Mouse (Mus musculus) CH12.LX (cell line): Measurements from ENCODE around the gene Ttc25. TPM values are rescaled to one million over a fixed set of nuclear protein-coding genes. Genes with fewer than 3 reads are reported as not detected.

ENCODE experiments used
- DNase-seq: peaks from one replicate; pipeline ENCODE4 v3.0.0-alpha.2; 2013; ENCODE audit errors: extremely low read depth
- H3K27ac ChIP-seq: 2 replicates; pipeline ENCODE4 v1.5.1; 2012; ENCODE audit warnings: low read depth, mild to moderate bottlenecking, control low read depth, moderate library complexity; ENCODE audit not compliant: insufficient read depth
- H3K27me3 ChIP-seq: replicated peaks from 2 replicates; pipeline ENCODE3; 2012; ENCODE audit warnings: inconsistent platforms
- H3K36me3 ChIP-seq, 2 experiments: replicated peaks in 1 of 2; 2 replicates each; pipeline versions ENCODE3 to v1.6.1; 2012; ENCODE audit warnings: inconsistent platforms in 1 of 2, low read length in 1 of 2, mild to moderate bottlenecking in 1 of 2, mixed read lengths in 1 of 2, moderate library complexity in 1 of 2; ENCODE audit not compliant: control insufficient read depth in 1 of 2, insufficient read depth in 1 of 2
- H3K4me1 ChIP-seq, 2 experiments: 2 replicates each; pipeline ENCODE4 v1.6.1; 2012; ENCODE audit warnings: inconsistent platforms in 1 of 2, moderate library complexity in 1 of 2; ENCODE audit not compliant: insufficient read depth in 2 of 2, control insufficient read depth in 1 of 2
- H3K4me2 ChIP-seq: 2 replicates; pipeline ENCODE4 v1.6.1; 2012; ENCODE audit warnings: low read depth, mild to moderate bottlenecking, control low read depth; ENCODE audit not compliant: poor library complexity, insufficient read depth, severe bottlenecking
- H3K4me3 ChIP-seq, 3 experiments: fragments of 150-350 bp in 1 of 3; sonication (generic) in 1 of 3; replicated peaks in 1 of 3; 2 replicates each; pipeline versions ENCODE3 to v1.5.1; 2011 to 2012; ENCODE audit warnings: low read depth in 2 of 3, low read length in 2 of 3, mild to moderate bottlenecking in 2 of 3, moderate library complexity in 2 of 3, control low read depth in 1 of 3, improper control_type of control experiment in 1 of 3, inconsistent platforms in 1 of 3, mixed read lengths in 1 of 3; ENCODE audit not compliant: poor library complexity in 1 of 3
- H3K79me2 ChIP-seq: replicated peaks from 2 replicates; pipeline ENCODE4 v1.6.1; 2012; ENCODE audit warnings: mild to moderate bottlenecking, moderate library complexity; ENCODE audit not compliant: control insufficient read depth, poor library complexity, insufficient read depth, severe bottlenecking; ENCODE audit errors: extremely low read depth
- H3K9ac ChIP-seq: 2 replicates; pipeline ENCODE4 v1.6.1; 2012; ENCODE audit warnings: low read depth, mild to moderate bottlenecking, control low read depth, moderate library complexity; ENCODE audit not compliant: insufficient read depth
- H3K9me3 ChIP-seq: replicated peaks from 2 replicates; pipeline ENCODE3; 2012; ENCODE audit warnings: low read length, inconsistent platforms, mixed read lengths
- BHLHE40 ChIP-seq: IDR thresholded peaks from 2 replicates; pipeline ENCODE4 v1.6.1; 2011; ENCODE audit warnings: mild to moderate bottlenecking, low read depth, low read length, improper control_type of control experiment
- CHD1 ChIP-seq: IDR thresholded peaks from 2 replicates; pipeline ENCODE4 v1.6.1; 2012; ENCODE audit warnings: low read depth, low read length, improper control_type of control experiment, inconsistent platforms
- CHD2 ChIP-seq: IDR thresholded peaks from 2 replicates; pipeline ENCODE4 v1.6.1; 2011; ENCODE audit warnings: low read length, improper control_type of control experiment
- ELF1 ChIP-seq: IDR thresholded peaks from 2 replicates; pipeline ENCODE4 v1.6.1; 2014; ENCODE audit warnings: low read depth, mild to moderate bottlenecking, inconsistent platforms, low read length, improper control_type of control experiment
- EP300 ChIP-seq: IDR thresholded peaks from 2 replicates; pipeline ENCODE4 v1.6.1; 2011; ENCODE audit warnings: low read length, improper control_type of control experiment
- HCFC1 ChIP-seq: IDR thresholded peaks from 2 replicates; pipeline ENCODE4 v1.6.1; 2012; ENCODE audit warnings: low read depth, mild to moderate bottlenecking, inconsistent platforms, low read length, improper control_type of control experiment
- IRF4 ChIP-seq: IDR thresholded peaks from 2 replicates; pipeline ENCODE4 v1.6.1; 2014; ENCODE audit warnings: low read depth, mild to moderate bottlenecking, inconsistent platforms, low read length, improper control_type of control experiment
- JUN ChIP-seq: IDR thresholded peaks from 2 replicates; pipeline ENCODE4 v1.6.1; 2011; ENCODE audit warnings: low read depth, mild to moderate bottlenecking, low read length, improper control_type of control experiment, moderate library complexity; ENCODE audit not compliant: insufficient read depth
- JUND ChIP-seq: conservative IDR thresholded peaks from 2 replicates; pipeline ENCODE4 v1.6.1; 2011; ENCODE audit warnings: low read depth, low read length, improper control_type of control experiment
- KAT2A ChIP-seq: IDR thresholded peaks from 2 replicates; pipeline ENCODE4 v1.6.1; 2012; ENCODE audit warnings: low read length, improper control_type of control experiment, inconsistent platforms; ENCODE audit not compliant: insufficient replicate concordance
- MAFK ChIP-seq: IDR thresholded peaks from 2 replicates; pipeline ENCODE4 v1.6.1; 2011; ENCODE audit warnings: low read length, improper control_type of control experiment; ENCODE audit not compliant: insufficient replicate concordance
- MAX ChIP-seq: IDR thresholded peaks from 2 replicates; pipeline ENCODE4 v1.6.1; 2011; ENCODE audit warnings: low read length, improper control_type of control experiment
- MAZ ChIP-seq: IDR thresholded peaks from 2 replicates; pipeline ENCODE4 v1.6.1; 2012; ENCODE audit warnings: low read depth, mild to moderate bottlenecking, inconsistent platforms, low read length, improper control_type of control experiment, moderate library complexity
- MEF2A ChIP-seq: IDR thresholded peaks from 2 replicates; pipeline ENCODE4 v1.6.1; 2014; ENCODE audit warnings: low read depth, mild to moderate bottlenecking, inconsistent platforms, low read length, improper control_type of control experiment, borderline replicate concordance
- MXI1 ChIP-seq: IDR thresholded peaks from 2 replicates; pipeline ENCODE4 v1.6.1; 2011; ENCODE audit warnings: mild to moderate bottlenecking, low read depth, low read length, improper control_type of control experiment
- MYC ChIP-seq: IDR thresholded peaks from 2 replicates; pipeline ENCODE4 v1.6.1; 2011; ENCODE audit warnings: low read depth, mild to moderate bottlenecking, improper control_type of control experiment, low read length
- NRF1 ChIP-seq: IDR thresholded peaks from 2 replicates; pipeline ENCODE4 v1.6.1; 2014; ENCODE audit warnings: low read depth, mild to moderate bottlenecking, inconsistent platforms, low read length, improper control_type of control experiment, moderate library complexity
- PAX5 ChIP-seq: IDR thresholded peaks from 2 replicates; pipeline ENCODE4 v1.6.1; 2012; ENCODE audit warnings: low read length, inconsistent platforms, mixed read lengths
- POLR2A ChIP-seq: IDR thresholded peaks from 2 replicates; pipeline ENCODE4 v1.6.1; 2011; ENCODE audit warnings: low read depth, mild to moderate bottlenecking, improper control_type of control experiment, low read length
- RCOR1 ChIP-seq: conservative IDR thresholded peaks from 2 replicates; pipeline ENCODE4 v1.6.1; 2012; ENCODE audit warnings: low read depth, mild to moderate bottlenecking, inconsistent platforms, low read length, improper control_type of control experiment
- SIN3A ChIP-seq: IDR thresholded peaks from 2 replicates; pipeline ENCODE4 v1.6.1; 2012; ENCODE audit warnings: low read length, improper control_type of control experiment, inconsistent platforms
- SMC3 ChIP-seq: IDR thresholded peaks from 2 replicates; pipeline ENCODE4 v1.6.1; 2011; ENCODE audit warnings: low read depth, low read length, improper control_type of control experiment
- TBP ChIP-seq: conservative IDR thresholded peaks from 2 replicates; pipeline ENCODE4 v1.6.1; 2011; ENCODE audit warnings: low read depth, low read length, improper control_type of control experiment
- TCF12 ChIP-seq: IDR thresholded peaks from 2 replicates; pipeline ENCODE4 v1.6.1; 2014; ENCODE audit warnings: low read depth, mild to moderate bottlenecking, inconsistent platforms, low read length, improper control_type of control experiment
- UBTF ChIP-seq: IDR thresholded peaks from 2 replicates; pipeline ENCODE4 v1.6.1; 2012; ENCODE audit warnings: low read depth, mild to moderate bottlenecking, inconsistent platforms, low read length, improper control_type of control experiment, moderate library complexity
- ZKSCAN1 ChIP-seq: IDR thresholded peaks from 2 replicates; pipeline ENCODE4 v1.6.1; 2012; ENCODE audit warnings: low read depth, inconsistent platforms, low read length, improper control_type of control experiment, borderline replicate concordance
- ZNF384 ChIP-seq: IDR thresholded peaks from 2 replicates; pipeline ENCODE4 v1.6.1; 2012; ENCODE audit warnings: low read depth, low read length, improper control_type of control experiment, inconsistent platforms
- dilution Hi-C: fragments of 300-500 bp; cut with MboI; formaldehyde crosslinking; loops from 2 replicates; pipeline ENCODE4 v1.14.3; 2020; ENCODE audit warnings: low sequenced_read_pairs; ENCODE audit not compliant: extremely low pct_unique_long_range_greater_than_20kb, extremely low pct_ligation_motif_present
- in situ Hi-C: fragments of 300-500 bp; cut with MboI; formaldehyde crosslinking; loops from 3 replicates; pipeline ENCODE4 v1.14.3; 2019; ENCODE audit warnings: low sequenced_read_pairs, low pct_ligation_motif_present, low pct_unique_long_range_greater_than_20kb, mixed read lengths
- polyA plus RNA-seq: library from polyadenylated mRNA; unstranded; fragments of >175 nt; gene quantifications from 2 replicates; pipeline ENCODE4 v1.2.1, GENCODE M21; 2012; ENCODE audit warnings: low read depth; ENCODE audit not compliant: insufficient read length
- total RNA-seq, 2 experiments: library from RNA; depleted of rRNA; stranded (reverse); fragments of 300-350 nt in 1 of 2; fragments of >200 nt in 1 of 2; gene quantifications; 2 replicates each; pipeline ENCODE4 v1.2.3; 2012 to 2014

Gene Ttc25
- total and polyA plus RNA-seq, 3 experiments = 0.51 to 12.8 (median 1.3) TPM

- 0 out of 2 replicates have a peak, but pooled peaks have one; percentile 54 for TF ChIP-seq MXI1
- no peak for TF ChIP-seq CHD2
- peak; percentile 77 for TF ChIP-seq ELF1
- no peak for TF ChIP-seq HCFC1
- TF ChIP-seq SMC3 = no peak
- no peak for TF ChIP-seq JUND
- no peak for TF ChIP-seq KAT2A
- TF ChIP-seq MAX = no peak
- TF ChIP-seq ZNF384 = no peak
- TF ChIP-seq MEF2A = peak; percentile 86; the same call in 1 of the 2 replicates
- peak; percentile 92 for TF ChIP-seq IRF4
- peak; percentile 46 for TF ChIP-seq POLR2A
- peak; percentile 42; the same call in 1 of the 2 replicates for TF ChIP-seq TBP
- TF ChIP-seq JUN = no peak
- TF ChIP-seq NRF1 = no peak
- no peak for TF ChIP-seq MAFK
Observed at GRCm38 (mm10) chr11:100584561-100584961, 39.2 kb downstream of the Ttc25 start (continued).

GRCm38 (mm10) chr11:100585148-100585547 lies 39.7 kb downstream of the Ttc25 start:
- TF ChIP-seq MEF2A = no peak
- no peak; the same call in 1 of the 2 replicates for TF ChIP-seq SIN3A
- TF ChIP-seq UBTF = 0 out of 2 replicates have a peak, but pooled peaks have one; percentile 18
- peak; percentile 65; the same call in 1 of the 2 replicates for TF ChIP-seq CHD1
- in situ Hi-C loops (no loop called here), dilution Hi-C loops (no loop called here)
- Histone ChIP-seq H3K36me3 (peaks cover 84 to 95% of the 10 kb centered on the region in 2 experiments), H3K4me1 (peaks cover 56 to 96% of the 10 kb centered on the region in 2 experiments), H3K9ac (no peak overlapping the region), H3K4me3 (no peak overlapping the region), H3K27me3 (no peaks in the 10 kb centered on the region), H3K9me3 (no peaks in the 10 kb centered on the region), H3K4me2 (peak overlapping the region; percentile 41; the same call in 1 of the 2 replicates), H3K79me2 (peaks cover 17% of the 10 kb centered on the region), H3K27ac (peak overlapping the region; percentile 83)
- DNase-seq = no peak

DNA sequence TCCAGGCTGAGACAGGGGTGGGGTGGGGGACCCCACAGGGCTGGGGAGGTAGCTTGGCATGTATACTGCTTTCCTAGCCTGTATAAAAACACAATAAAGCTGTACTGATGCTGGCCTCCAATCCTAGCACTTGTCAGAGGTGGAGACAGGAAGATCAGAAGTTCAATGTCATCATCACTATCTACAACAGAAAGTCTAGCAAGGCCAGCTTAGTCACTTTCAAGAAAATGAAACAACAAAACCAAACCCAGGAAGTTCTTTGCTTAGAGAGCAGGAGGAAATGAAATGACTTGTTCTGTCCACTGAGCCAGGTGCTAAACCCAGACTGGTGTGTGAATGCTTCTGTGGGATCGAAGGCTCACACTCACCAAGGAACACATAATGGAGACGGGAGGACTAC lies 43.1 kb downstream of the Ttc25 start:
- Histone ChIP-seq H3K27ac (peak overlapping the region; percentile 89), H3K4me1 (peaks cover 33 to 63% of the 10 kb centered on the region in 2 experiments), H3K9ac (no peak overlapping the region), H3K4me2 (no peak overlapping the region), H3K36me3 (peaks cover 88 to 96% of the 10 kb centered on the region in 2 experiments), H3K4me3 (no peak overlapping the region), H3K27me3 (no peaks in the 10 kb centered on the region), H3K9me3 (no peaks in the 10 kb centered on the region), H3K79me2 (peaks cover 20% of the 10 kb centered on the region; the same call in 1 of the 2 replicates)
- no peak for DNase-seq
- in situ Hi-C loops = no loop called here
- dilution Hi-C loops = no loop called here
- TF ChIP-seq MYC (peak; percentile 64; the same call in 1 of the 2 replicates), RCOR1 (0 out of 2 replicates have a peak, but pooled peaks have one; percentile 31), HCFC1 (peak; percentile 37; the same call in 1 of the 2 replicates), NRF1 (no peak), UBTF (no peak), SMC3 (peak; percentile 12; the same call in 1 of the 2 replicates), EP300 (peak; percentile 83), BHLHE40 (0 out of 2 replicates have a peak, but pooled peaks have one; percentile 21), MAZ (0 out of 2 replicates have a peak, but pooled peaks have one; percentile 30), ZKSCAN1 (no peak), TCF12 (peak; percentile 70), POLR2A (no peak; the same call in 1 of the 2 replicates), CHD2 (no peak), TBP (no peak), MAX (peak; percentile 28; the same call in 1 of the 2 replicates), MXI1 (no peak), PAX5 (no peak), MAFK (0 out of 2 replicates have a peak, but pooled peaks have one; percentile 31), KAT2A (0 out of 2 replicates have a peak, but pooled peaks have one; percentile 25), JUND (peak; percentile 54; the same call in 1 of the 2 replicates), ELF1 (peak; percentile 76), SIN3A (peak; percentile 67), JUN (peak; percentile 61)
